Mouse (Mus musculus): ENCODE measurements around the gene Gdf9. TPM values are rescaled to one million over a fixed set of nuclear protein-coding genes. Genes with fewer than 3 reads are reported as not detected.
A peak's percentile ranks its signal among the peaks of the same experiment; 100 is the strongest.

Gene Gdf9
- total RNA-seq, 2 experiments from 2014 or later = 0.64 to 1.1 TPM

DNA sequence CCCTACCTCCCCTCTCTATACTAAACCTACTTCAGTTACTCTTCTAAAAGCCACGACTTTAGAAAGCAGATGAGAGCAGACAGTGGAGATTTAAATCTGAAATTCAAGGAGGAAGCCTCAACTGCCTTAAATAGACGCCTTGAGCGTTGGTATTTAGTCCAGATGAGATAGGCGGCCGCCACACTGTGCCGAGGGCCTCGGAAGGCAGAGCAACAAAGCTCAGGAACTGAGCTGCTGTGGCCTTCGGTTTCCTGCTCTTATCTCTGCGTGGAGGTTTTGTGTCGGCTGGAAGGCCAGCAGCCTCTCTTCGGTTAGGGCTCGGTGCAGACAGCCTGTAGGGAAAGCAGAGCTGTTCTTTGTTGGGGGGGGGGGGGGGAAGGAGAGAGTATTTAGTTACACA lies 11.1 kb downstream of the Gdf9 start:
- no peak for DNase-seq (ENCODE audit: extremely low spot score in 1 of 2, low spot score in 1 of 2)

DNA sequence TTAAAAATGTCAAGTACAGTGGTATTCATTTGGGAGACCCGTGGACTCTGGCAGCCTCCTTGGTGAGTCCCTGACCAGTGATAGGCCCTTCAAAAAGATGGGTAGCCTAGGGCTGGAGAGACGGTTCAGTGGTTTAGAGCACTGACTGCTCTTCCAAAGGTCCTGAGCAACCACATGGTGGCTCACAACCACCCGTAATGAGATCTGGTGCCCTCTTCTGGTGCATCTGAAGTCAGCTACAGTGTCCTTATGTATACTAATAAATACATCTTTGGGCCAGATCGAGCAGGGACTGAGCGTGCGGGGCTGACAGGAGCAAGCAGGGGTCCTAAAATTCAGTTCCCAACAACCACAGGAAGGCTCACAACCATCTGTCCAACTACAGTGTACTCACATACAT lies 13.0 kb downstream of the Gdf9 start:
- no peak for DNase-seq (ENCODE audit: extremely low spot score in 1 of 2, low spot score in 1 of 2)

DNA sequence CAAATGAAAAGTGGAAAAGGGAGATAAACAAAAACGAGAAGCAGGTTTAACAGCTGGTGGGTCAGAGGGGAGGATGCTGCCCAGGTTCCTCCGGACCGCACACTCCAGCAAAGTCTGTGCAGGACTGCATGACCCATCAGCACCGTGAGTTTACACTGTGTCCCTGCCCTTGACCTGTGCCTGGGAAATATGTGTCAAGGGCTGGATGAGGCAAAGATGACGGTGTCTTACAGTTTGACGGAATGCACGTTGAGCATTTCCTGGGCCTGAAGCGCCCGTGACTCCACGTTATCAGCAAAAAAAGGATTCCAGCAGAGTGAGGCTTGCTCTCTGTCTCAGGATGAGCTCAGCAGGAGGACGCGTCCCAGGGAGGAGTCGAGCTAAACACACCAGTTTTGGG lies 14.7 kb downstream of the Gdf9 start:
- no peak for DNase-seq (ENCODE audit: extremely low spot score in 1 of 2, low spot score in 1 of 2)

DNA sequence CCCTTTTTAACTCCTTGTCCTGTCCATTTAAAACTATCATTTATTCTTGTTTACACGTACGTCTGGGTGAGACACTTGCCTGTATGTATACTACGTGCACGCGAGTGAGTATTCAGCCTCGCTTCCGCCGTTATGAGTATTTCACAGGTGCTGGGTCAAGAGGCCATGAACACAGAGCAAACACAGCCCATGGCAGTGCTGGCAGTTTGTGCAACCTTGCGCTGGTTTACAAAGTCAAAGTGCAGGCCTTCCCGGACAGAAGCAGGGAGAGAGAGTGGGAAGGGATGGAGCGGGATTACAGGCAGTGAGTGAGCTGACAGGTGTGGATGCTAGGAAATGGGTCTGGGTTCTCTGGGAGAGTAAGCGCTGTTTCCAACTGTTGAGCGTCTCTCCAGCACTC lies 15.4 kb downstream of the Gdf9 start:
- DNase-seq (ENCODE audit: extremely low spot score in 1 of 2, low spot score in 1 of 2) = no peak

- DNase-seq (ENCODE audit: extremely low spot score in 1 of 2, low spot score in 1 of 2) = no peak
These were observed 17.2 kb downstream of the Gdf9 start for GRCm38 (mm10) chr11:53447996-53448395.

DNA sequence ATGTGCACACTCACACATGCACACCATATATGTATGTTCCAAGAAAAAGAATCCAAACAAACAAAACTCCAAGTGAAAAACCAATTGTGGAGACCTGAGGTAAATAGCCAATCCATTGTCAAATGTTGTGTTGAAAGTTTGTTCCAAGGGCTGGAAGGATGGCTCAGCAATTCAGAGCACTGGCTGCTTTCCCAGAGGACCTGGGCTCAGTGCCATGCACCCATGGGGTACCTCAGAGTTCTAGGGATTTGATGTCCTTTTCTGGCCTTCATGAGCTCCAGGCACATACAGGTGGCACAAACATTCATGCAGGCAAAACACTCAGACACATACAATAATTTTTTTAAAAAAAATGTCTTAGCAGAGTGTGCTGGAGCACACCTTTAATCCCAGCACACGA lies 17.7 kb downstream of the Gdf9 start:
- DNase-seq (ENCODE audit: extremely low spot score in 1 of 2, low spot score in 1 of 2) = no peak

GRCm38 (mm10) chr11:53450070-53450705 lies 19.4 kb downstream of the Gdf9 start:
- DNase-seq (ENCODE audit: extremely low spot score in 1 of 2, low spot score in 1 of 2) = no peak

DNA sequence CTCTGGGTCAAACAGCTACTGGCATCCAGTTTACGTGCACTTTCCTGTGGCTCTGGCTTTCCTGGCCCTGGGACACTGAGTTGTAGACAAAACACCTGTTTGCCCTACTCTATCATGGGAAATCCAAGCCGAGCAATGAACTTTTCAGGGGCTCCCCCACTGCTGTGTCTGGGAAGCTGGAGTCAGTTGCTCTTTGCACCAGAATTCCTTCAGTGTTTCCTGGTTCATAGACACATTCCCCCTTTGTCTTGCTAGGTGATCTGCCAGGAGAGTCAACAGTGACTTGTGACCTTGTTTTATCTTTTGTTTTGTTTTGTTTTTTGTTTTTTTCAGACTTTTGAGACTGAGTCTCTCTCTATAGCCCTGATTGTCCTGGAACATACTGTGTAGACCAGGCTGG lies 20.5 kb downstream of the Gdf9 start:
- no peak for DNase-seq (ENCODE audit: extremely low spot score in 1 of 2, low spot score in 1 of 2)

GRCm38 (mm10) chr11:53452396-53452795 lies 21.6 kb downstream of the Gdf9 start:
- DNase-seq (ENCODE audit: extremely low spot score in 1 of 2, low spot score in 1 of 2) = no peak

- no peak for DNase-seq (ENCODE audit: extremely low spot score in 1 of 2, low spot score in 1 of 2)
These were observed 22.2 kb downstream of the Gdf9 start for GRCm38 (mm10) chr11:53453031-53453430.

GRCm38 (mm10) chr11:53456474-53457371 lies 25.9 kb downstream of the Gdf9 start, which contains the start of the genes Gm10447 and Shroom1:
Gm10447 (minus strand) TSS chr11:53457110.
Shroom1 (plus strand) TSS chr11:53457205.
- no peak for DNase-seq (ENCODE audit: extremely low spot score in 1 of 2, low spot score in 1 of 2)

DNA sequence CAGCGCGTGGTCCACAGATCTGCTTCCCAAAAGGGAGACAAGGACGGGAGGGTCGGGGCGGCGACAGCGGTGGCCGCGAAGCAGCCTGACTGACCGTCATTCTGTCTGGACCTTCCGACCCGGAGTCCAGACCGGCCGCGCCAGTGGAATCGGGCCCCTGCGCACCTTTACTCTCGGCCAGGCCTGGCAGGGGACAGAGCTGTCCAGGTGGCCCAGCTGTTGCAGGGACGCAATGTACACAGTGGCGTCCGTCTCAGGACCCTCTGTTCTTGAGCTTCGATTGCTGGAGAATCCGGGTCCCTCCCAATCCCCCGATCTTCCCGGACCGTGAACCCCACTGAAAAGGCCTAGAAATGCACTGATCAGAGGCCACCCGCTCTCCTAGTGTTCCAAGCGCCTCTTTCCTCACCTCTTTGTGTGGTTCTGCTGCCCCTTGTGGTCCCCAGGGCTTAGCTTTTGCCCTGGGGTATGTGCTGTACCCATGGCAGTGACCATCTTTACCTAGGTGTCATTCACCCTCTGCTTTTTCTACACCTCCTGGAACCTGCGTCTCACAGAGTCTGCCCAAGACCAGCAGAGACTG lies 26.6 kb downstream of the Gdf9 start:
- DNase-seq (ENCODE audit: extremely low spot score in 1 of 2, low spot score in 1 of 2) = no peak

- DNase-seq (ENCODE audit: extremely low spot score in 1 of 2, low spot score in 1 of 2) = no peak
These were observed 28.2 kb downstream of the Gdf9 start for GRCm38 (mm10) chr11:53458996-53459395.

DNA sequence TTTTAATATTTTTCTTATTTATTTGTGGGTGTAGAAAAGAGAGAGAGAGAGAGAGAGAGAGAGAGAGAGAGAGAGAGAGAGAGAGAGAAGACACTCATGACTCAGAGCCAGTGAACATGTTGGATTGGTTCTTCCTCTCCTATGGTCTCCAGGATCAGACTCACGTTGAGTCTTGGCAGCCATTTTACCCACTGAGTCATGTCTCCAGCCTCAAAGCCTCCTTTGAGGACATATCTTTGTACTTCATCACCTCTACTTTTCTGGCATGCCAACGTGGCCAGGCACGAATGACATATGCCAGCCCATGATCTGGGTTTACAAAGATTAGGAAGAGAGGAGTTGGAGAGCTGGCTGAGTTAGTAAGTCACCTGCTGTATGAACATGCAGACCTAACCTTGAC lies 29.4 kb downstream of the Gdf9 start:
- no peak for DNase-seq (ENCODE audit: extremely low spot score in 1 of 2, low spot score in 1 of 2)

DNA sequence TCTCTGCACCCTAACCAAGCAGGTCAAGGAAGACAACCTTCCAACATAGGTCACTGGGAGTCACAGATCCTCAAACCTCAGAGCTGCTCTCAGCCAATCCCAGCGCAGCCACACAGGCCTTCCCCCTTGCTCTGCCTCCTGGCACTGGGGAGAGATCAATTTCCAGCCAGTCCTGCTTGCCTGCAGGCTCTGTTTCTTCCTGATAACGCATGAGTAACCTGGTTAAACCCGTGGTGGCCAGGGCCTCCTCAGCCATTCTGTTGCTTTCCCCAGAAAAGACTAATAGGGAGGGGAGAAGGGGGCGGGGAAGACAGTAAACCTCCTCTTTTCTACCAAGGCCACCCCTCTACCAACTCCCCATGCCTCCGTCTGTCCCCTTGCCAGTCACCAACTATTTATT lies 30.9 kb downstream of the Gdf9 start:
- DNase-seq (ENCODE audit: extremely low spot score in 1 of 2, low spot score in 1 of 2) = no peak

GRCm38 (mm10) chr11:53463551-53464424 lies 33.0 kb downstream of the Gdf9 start:
- DNase-seq (ENCODE audit: extremely low spot score in 1 of 2, low spot score in 1 of 2) = no peak

GRCm38 (mm10) chr11:53466231-53466971 lies 35.6 kb downstream of the Gdf9 start:
- peak; percentile 76 to 91 for DNase-seq (ENCODE audit: extremely low spot score in 1 of 2, low spot score in 1 of 2)

- DNase-seq (ENCODE audit: extremely low spot score in 1 of 2, low spot score in 1 of 2) = no peak
These were observed 38.6 kb downstream of the Gdf9 start for GRCm38 (mm10) chr11:53469294-53469967.
